Comparison of ENCODE assay signal across 9 mouse cellular contexts in the genomic region with DNA sequence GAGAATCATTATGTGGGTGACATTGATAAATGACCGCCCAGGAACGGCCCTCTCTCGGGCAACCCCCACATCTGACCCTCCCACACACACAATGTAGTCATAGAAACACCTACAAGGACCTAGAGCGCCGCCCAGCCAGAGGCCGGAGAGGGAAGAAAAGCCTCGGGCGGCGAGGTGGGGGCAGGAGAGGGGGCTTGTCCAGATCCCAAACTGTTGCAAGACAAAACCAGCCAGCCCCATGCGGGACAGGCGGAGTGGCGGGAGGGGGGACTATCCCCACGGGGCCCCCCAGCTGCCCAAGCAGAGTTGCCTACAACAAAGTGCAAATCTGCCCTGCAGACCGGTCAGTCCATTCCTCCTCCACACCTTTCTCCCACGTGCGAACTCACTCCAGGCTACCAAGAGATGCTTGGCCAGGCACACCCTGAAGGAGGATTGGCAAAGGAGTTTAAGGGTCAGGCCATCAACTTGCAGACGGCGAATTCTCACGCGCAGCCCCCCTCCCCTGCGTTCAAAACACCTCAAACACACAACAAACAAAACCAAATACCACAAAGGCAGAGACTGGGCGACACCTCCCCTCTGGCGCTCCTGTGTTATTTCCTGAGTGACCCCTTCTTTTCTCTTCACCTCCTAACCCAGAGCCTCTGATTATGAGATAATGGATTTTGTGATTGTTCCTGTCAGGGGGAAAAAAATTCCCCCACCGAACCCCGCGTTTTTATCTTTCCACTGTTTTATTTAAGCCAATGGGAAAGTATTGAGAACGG.
DNase-seq lines count a peak whose midpoint lies in the region; ATAC-seq and TF ChIP-seq lines count a peak whose summit lies in the region.
"Had no signal": no experiment of that assay in that cellular context is flagged by ENCODE, and none has a peak within 500 bp of the region (broad histone marks: within the 10 kb centered on the region; RNA-seq: fewer than 3 reads in every experiment).

No protein-coding gene starts in this region.

- TF ChIP-seq CTCF in layer of hippocampus, adult 2 months (conservative IDR thresholded peaks at IDR 0.05), result no peak
- TF ChIP-seq CTCF in brain, embryonic 14.5 days (IDR thresholded peaks at IDR 0.05; ENCODE audit: borderline replicate concordance, extremely low read depth, insufficient read depth, insufficient read length), result no peak
- no peak for TF ChIP-seq CTCF in heart, postnatal 0 days (IDR thresholded peaks at IDR 0.05; ENCODE audit: low read depth)

- peak; percentile 40 for ATAC-seq in heart, postnatal 0 days (ENCODE audit: insufficient read depth, low read depth)
- peak; percentile 77 for ATAC-seq in neural tube, embryonic 14.5 days (ENCODE audit: low read depth)
- no peak for ATAC-seq in CD4-positive, CD25-positive, alpha-beta regulatory T cell, adult 4 months
- no peak for ATAC-seq in cerebellum, adult (ENCODE audit: insufficient number of reproducible peaks, low FRiP score, low TSS enrichment)

- no peak for TF ChIP-seq EP300 in heart, postnatal 0 days (IDR thresholded peaks at IDR 0.05; ENCODE audit: low read depth)

- H3K4me1 ChIP-seq in heart, postnatal 0 days (ENCODE audit: control insufficient read depth, insufficient read depth), result peaks cover 12% of the 10 kb centered on the region; the same call in 1 of the 2 replicates
- peaks cover 22% of the 10 kb centered on the region; the same call in 1 of the 2 replicates for H3K4me1 ChIP-seq in neural tube, embryonic 14.5 days (ENCODE audit: control insufficient read depth, insufficient read depth, low read length)

- no peak overlapping the region for H3K27ac ChIP-seq in layer of hippocampus, adult 2 months
- H3K27ac ChIP-seq in heart, postnatal 0 days (ENCODE audit: low read depth), result no peak overlapping the region
- peak overlapping the region; percentile 85 for H3K27ac ChIP-seq in neural tube, embryonic 14.5 days (ENCODE audit: low read depth, low read length)

- peak overlapping the region; percentile 40 for H3K9ac ChIP-seq in heart, postnatal 0 days (replicated peaks; ENCODE audit: low read depth, low read length)
- 0 out of 2 replicates have a peak overlapping the region, but pooled peaks have one; percentile 28 for H3K9ac ChIP-seq in neural tube, embryonic 14.5 days (replicated peaks; ENCODE audit: low read depth, low read length)

- no peak for DNase-seq in layer of hippocampus, adult 2 months (ENCODE audit: low spot score in 2 of 2)
- no peak for DNase-seq in layer of hippocampus, adult 9-11 months
- peak; percentile 90 for DNase-seq in brain, embryonic 14.5 days (ENCODE audit: low read depth)
- DNase-seq in heart, postnatal 0 days (ENCODE audit: low spot score), result peak; percentile 54
- DNase-seq in kidney, postnatal 4 days, result peak; percentile 75 to 84

- 8% methylated on average over 27 of the region's 27 CpGs for WGBS in heart, postnatal 0 days
- WGBS in neural tube, embryonic 14.5 days, result under 1% methylated on average over 27 of the region's 27 CpGs

- no peaks in the 10 kb centered on the region for H3K9me3 ChIP-seq in heart, postnatal 0 days (replicated peaks; ENCODE audit: control insufficient read depth, low read length)
- no peaks in the 10 kb centered on the region for H3K9me3 ChIP-seq in neural tube, embryonic 14.5 days (ENCODE audit: control insufficient read depth, low read length)

- peak overlapping the region; percentile 31 for H3K4me3 ChIP-seq in layer of hippocampus, adult 2 months
- peak overlapping the region; percentile 43 for H3K4me3 ChIP-seq in heart, postnatal 0 days (ENCODE audit: low read depth, low read length)
- H3K4me3 ChIP-seq in neural tube, embryonic 14.5 days (ENCODE audit: low read depth, low read length), result peak overlapping the region; percentile 12; the same call in 1 of the 2 replicates

- peaks cover 28% of the 10 kb centered on the region for H3K27me3 ChIP-seq in heart, postnatal 0 days (ENCODE audit: control insufficient read depth, insufficient read depth, low read length)
- no peaks in the 10 kb centered on the region for H3K27me3 ChIP-seq in neural tube, embryonic 14.5 days (ENCODE audit: control insufficient read depth, insufficient read depth, low read length)
- H3K27me3 ChIP-seq: CH12.LX had no signal

- H3K36me3 ChIP-seq in heart, postnatal 0 days (replicated peaks; ENCODE audit: control insufficient read depth, insufficient read depth, low read length), result peaks cover 3% of the 10 kb centered on the region
- no peaks in the 10 kb centered on the region for H3K36me3 ChIP-seq in neural tube, embryonic 14.5 days (ENCODE audit: control insufficient read depth, insufficient read depth, low read length)

- peak overlapping the region; percentile 69 for H3K4me2 ChIP-seq in heart, postnatal 0 days (ENCODE audit: low read depth, low read length)
- peak overlapping the region; percentile 48 for H3K4me2 ChIP-seq in neural tube, embryonic 14.5 days (ENCODE audit: low read depth, low read length)

- no peak for TF ChIP-seq POLR2A in brain, embryonic 14.5 days (IDR thresholded peaks at IDR 0.05; ENCODE audit: borderline replicate concordance, extremely low read depth, insufficient read depth, insufficient read length, poor library complexity, severe bottlenecking)

Comparison
In these comparisons a context has a peak if more than half of its experiments do, and no peak if none do; other contexts are left out.
1. DNase-seq: peak in brain, embryonic 14.5 days (single experiment), heart, postnatal 0 days (single experiment) and kidney, postnatal 4 days (2 of 2); none in layer of hippocampus, adult 2 months (0 of 2) and layer of hippocampus, adult 9-11 months (single experiment).
2. ATAC-seq: peak in heart, postnatal 0 days (single experiment) and neural tube, embryonic 14.5 days (single experiment); none in CD4-positive, CD25-positive, alpha-beta regulatory T cell, adult 4 months (single experiment) and cerebellum, adult (single experiment).
3. Peak in every context shown above with its lines, with median percentiles within 50 percentile points of each other: H3K4me3 ChIP-seq.